Mouse (Mus musculus): ENCODE results near the gene Tagln2.

The Tagln2 gene

DNA sequence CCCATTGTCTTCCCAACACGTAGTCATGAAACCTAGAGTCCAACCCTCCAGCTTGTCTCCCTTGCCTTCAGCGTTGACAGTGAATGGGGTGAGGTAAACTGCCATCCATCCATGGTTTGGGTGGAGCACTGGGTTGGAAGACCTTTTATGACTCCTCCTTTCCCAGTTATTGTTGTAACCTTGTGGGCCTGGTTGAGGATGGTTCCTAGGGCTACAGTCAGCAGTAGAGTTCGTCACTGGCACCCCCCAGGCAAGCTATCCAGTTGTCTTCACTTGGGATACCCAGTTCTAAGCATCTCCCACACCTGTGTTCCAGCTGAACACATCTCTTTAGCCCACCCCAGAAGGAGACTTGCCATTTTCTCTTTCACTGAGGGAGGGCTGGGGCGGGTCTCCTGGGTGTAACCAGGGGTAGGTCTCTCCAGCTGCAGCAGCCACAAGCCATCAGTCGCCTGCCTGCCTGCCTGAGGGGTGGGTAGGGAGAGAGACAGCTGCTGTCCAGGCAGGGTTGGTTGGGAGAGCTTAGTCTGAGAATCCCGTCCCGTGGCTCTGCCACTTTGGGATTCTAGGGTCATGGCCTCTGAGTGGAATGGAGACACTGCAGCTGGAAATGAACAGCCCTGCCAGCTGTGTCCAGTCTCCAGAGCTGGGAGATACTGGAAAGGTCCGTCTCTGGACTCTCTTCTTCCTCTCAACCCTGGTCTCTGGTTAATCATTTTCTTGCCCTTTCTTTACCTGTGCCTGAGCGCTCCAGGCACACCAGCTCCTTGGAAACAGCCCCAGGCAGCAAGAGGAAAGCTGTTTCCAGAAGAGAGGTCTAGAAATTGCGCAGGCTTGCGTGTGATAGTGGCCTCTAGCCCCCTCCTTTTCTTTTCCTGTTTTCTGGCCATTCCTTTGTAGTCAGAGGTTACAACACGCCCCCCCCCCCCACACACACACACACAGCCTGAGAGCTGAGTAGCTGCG is 2.6 kb downstream of the Tagln2 start:
- CTCF ChIA-PET, result no interaction called here

DNA sequence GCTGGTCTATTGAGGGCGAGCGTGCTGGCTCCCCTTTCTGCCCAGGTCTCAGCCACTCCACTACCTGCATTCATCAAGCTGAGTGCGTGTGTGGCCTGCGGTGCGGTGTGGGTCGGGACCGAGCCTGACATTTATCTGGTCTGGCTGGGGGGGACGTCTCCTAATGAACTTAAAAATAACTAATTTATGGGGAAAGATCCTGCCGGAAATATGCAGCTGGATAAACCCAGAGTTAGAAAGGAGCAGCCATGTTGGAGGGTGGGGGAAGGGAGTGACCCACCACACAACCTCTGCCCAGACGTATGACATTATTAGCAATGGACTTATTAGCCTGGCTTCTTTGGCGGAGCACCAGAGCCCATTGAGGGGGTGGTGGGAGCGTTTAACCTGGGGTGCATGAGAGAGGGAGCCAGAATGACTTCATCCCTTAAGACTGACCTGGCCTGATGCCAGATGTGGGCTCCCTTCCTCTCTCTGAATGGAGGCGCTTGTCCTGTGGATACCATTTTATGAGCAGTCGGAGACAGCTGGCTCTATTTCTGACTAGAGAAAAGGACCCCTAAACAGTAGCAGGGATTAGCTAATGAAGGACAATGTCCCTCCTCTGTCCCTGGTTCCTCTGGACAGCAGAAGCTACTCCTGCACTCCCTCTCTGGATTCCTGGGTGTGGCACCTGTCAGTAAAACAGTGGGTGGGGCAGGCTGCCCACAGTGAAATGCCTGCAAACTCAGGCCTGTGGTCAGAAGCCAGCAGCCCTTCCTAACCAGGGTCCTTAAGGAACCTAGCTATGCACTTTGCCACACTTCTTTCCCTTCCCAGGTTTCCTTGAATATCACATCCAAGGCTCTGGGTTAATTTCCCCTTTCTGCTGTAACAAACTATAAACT is 3.5 kb downstream of the Tagln2 start:
- CTCF ChIA-PET, result interaction anchor here (0.5 to 0.6 kb wide), 2 partner anchors 27 to 92 kb away, joined by 3 to 4 read pairs; no protein-coding TSS in a partner anchor

DNA sequence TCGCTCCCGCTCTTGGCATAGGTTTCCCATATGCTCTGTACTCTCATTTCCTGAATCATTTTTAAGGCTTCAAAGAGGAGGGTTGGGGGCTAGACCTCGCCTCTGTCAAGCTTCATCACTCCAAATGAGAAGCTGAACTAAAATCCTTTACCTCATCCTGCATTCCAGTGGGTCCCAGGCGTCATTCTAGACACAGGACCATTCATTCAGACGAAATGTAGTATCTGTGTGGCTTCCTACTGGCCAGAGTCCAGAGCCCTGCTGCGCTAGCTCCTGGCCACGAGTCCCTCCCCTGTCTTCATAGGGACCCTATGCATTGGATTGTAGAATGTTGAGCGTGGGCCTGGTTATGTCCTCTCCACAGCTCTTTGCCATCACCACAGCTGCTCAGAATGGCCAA is 4.9 kb downstream of the Tagln2 start:
- CTCF ChIA-PET, result interaction anchor here (1.0 kb wide), 1 partner anchor 10 kb away, joined by 3 read pairs; no protein-coding TSS in a partner anchor

DNA sequence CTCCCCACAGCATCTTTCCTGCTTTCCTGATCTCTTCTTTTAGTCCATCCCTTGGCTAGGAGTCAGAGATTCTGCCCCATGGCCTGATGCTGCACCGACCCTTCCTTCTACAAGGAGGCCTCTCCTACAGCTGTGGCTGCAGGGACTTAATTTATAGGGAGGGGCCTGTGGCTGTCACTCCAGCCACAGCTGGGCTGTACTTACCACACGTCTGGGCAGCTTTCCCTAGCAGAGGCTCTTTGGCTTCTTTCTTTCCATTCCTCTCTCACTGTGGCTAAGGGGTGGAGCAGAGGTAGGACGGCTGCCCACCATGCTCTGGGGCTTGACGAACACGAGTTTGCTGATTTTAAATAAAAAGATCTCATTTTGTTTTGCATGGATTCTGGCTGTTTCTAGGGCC is 7.2 kb downstream of the Tagln2 start:
- CTCF ChIA-PET, result no interaction called here

DNA sequence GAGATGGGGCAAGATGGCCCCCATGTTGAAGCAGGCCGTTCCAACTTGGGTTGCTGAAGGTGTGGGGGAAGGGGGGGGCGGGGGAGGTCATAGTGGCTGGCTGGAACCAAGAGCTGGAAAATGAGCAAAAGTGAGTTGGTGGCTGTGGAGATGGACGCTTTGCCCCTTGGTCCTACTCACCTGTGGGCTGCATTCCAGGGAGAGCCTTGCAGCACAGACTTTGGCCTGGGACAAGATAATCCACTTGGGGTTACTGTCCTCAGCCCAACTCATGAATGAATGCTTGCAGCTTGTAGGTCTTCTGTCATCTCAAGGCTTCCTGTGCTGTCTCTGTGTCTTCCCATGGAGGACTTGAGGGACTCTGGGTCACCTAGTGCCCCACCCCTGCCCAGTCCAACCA is 7.9 kb downstream of the Tagln2 start:
- CTCF ChIA-PET, result no interaction called here

DNA sequence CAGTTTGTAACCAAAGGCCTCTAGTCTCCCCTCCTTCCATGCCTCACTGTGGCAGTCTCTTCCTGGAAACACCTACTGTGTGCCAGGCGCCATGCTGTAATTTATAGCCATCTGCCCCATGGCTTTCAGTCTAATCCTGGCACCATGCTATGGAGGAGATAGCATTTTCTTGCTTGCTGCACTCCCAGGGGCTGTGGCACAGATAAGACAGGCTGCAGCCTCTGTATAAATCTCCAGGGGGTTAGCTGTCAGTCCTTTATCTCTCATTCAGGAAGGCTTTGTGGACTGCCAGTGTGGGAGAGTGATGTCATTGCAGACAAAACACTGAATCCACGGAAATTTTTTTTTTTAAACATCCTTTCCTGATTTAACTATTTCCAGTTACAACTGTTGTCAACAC is 8.3 kb downstream of the Tagln2 start:
- CTCF ChIA-PET, result no interaction called here

DNA sequence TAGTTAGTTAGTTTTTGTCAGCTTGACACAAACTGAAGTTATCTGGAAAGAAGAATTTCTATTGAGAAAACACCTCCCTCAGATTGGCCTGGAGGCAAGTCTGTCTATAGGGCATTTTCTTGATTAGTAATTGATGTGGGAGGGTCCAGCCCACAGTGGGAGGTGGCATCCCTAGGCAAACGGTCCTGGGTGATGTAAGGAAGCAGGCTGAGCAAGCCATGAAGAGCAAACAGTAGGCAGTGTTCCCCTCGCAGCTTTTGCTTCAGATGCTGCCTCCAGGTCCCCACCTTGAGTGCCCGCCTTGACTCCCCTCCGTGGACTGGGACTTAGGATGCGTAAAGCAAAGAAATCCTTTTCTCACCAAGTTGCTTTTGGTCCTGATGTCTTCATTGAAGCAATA is 9.4 kb downstream of the Tagln2 start:
- CTCF ChIA-PET, result no interaction called here

DNA sequence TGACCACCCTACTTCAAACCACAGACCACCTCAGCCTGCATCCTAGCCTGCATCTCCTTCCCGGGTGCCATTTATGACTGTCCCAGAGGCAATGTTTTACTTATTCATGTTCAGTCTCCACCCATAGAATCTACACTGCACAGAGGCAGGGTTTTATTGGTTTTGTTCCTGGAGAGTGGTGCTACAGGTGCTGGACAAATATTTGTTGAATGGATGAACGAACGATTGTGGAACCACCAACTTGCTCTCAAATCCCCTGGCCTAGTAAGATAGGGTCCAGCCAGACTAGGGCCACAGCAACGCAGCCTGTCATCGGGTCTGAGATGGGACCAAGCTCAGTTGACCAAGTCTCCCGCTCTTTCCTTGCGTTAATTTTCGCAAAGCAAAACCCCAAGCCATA is 10.1 kb downstream of the Tagln2 start:
- CTCF ChIA-PET, result interaction anchor here (0.7 kb wide), 1 partner anchor 20 kb away, joined by 3 read pairs; no protein-coding TSS in a partner anchor

DNA sequence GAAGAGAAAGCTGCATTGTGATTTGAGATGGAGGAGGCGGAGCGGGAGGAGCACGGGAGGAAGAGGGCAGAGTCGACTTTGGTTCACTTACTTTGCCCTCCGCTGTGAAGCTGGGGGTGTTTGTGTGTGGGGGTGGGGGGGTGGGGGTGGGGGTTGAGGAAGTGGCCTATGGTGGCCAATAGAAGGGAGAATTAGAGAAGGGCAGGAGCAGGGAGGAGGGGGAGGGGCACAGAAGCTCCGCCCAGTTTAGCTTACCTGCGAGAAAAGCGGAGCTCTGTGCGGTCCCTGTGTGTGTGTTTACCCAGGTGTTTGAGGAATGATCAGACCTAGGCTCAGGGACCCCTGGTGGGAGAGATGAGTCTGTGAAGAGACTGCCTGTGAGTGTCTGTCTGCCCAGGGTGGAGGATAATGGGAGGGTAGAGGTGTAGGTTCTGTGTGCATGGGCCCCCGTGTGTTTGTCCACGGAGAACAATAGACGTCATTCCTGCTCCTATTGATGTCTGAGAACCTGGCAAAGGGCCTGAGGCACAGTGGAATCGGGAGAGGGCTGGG is 10.7 kb downstream of the Tagln2 start:
- CTCF ChIA-PET, result interaction anchor here (0.7 kb wide), 1 partner anchor 19 kb away, joined by 3 read pairs; no protein-coding TSS in a partner anchor

DNA sequence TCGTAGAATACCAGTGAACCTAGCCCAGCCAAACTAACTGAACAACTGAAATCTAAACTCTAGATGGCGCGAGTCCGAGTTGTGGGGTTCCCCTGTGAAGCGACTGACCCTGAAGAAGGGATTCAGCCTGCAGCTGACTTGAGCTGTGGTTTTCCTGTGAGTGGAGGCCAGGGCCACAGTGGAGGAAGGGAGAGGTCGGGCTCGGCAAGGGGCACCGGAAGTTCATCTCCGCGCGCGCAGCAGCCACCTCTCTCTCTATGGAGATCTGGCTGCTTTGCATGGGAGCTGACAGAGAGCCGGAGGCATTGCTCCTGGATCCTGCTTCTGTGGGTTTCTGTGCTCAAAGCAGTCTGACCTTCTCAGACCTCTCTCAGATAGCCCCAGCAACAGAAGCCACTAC is 13.1 kb downstream of the Tagln2 start:
- CTCF ChIA-PET, result interaction anchor here (0.5 to 1.0 kb wide), 3 partner anchors 11 to 62 kb away, joined by 3 to 24 read pairs (median 9); partner anchors contain the start of gene Slamf9

DNA sequence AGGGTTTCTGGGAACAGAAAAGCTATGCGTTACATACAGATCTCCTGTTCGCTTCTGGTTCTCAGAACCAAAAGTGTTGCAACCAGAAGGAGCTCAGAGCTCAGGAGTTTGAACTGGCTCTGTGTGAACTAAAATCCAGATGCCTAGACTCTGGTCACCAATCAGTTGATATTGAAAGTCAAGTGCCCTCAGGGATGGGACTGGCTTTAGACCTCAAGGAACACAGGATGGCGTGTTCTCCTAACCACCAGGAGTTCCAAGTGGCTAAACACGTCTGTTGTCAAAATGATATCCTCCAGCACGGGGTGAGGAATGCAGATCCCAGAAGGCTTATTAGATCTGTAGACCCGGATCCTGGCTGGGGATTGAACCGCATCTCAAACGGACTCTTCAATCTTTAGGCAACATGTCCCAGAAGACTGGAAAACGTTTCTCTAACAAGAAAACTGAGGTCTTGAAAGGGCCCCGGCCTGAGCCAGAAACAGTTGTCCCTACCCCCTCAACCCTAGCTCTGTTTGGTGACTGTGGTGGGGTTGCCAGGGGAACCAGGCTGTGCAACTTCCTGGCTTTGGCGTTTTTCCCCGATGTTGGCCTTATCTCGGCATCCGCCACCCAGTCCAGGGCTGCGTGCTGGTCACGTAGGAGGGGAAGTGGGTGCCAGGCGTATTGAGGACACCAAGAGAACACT is 13.8 kb downstream of the Tagln2 start:
- CTCF ChIA-PET, result interaction anchor here (0.5 to 1.3 kb wide), 4 partner anchors 10 to 1928 kb away, joined by 3 to 9 read pairs (median 3); partner anchors contain the start of gene Slamf9

DNA sequence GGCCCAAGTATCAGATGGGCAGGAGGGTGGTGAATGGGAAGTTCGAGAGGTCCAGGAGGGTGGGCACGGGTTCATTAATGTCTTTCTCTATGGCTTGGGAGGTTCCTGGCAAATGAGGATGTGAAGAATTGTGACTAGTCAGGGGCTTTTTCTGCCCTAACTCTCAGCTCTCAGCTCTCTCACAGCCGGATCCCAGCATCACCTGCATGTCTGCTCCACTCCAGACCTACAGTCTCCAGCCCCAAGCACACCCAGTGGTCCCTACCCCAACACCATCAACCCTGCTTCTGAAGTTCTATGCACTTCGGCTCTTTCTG is 14.3 kb downstream of the Tagln2 start:
- CTCF ChIA-PET, result interaction anchor here (1.0 to 1.3 kb wide), 2 partner anchors 10 to 1928 kb away, joined by 3 read pairs; no protein-coding TSS in a partner anchor

DNA sequence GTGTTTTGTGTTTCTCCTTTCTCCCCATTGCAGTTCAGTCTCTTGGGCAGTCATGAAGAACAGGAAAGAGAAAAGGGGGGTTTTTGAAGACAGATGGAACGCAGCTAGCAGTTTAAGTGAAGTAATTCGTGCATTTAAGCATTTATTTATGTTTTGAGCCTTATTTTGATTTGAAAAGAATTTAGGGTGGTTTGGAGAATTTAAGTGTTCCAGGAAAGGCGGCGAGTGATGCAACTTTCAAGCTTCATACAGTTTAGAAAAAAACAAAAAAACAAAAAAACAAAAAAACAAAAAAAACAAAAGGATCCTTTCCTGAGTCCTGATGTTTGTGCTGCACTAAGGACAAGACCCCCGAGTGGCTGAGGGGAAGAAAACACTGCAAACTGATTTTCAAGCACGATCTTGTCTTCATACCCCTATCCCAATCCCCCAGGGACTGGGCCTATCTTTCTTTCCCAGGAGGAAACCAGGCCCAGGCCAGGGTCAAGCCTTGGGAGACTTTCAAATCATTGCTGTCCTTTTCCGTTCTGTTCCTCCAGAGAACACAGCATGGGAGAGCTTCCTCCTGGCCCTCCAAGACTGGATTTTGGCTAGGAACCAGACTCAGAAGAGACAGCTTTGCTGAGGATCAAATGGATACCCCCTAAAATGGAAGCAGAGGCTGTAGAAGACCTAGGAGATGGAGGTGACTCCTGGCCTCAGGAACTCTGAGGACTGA is 14.9 kb downstream of the Tagln2 start:
- CTCF ChIA-PET, result interaction anchor here (1.0 to 1.3 kb wide), 4 partner anchors 10 to 1929 kb away, joined by 3 to 4 read pairs (median 3); no protein-coding TSS in a partner anchor

DNA sequence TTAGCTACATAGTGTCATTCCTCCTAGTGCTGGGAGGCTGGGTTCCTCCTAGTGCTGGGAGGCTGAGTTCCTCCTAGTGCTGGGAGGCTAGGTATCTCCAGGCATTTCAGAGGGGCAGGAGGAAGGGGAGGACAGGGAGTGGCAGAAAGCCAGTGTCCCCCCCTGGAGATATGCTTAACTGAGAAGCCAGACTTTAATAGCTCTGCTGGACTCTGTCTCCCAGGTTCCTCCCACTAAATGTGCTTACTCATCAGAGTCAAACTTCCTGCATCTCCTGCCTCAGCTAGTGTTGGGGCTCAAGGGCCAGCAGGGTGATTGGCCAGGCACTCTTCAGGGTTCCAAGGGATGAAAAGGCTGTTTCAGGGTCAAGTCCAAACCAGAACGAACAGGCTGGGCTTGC is 15.5 kb downstream of the Tagln2 start:
- CTCF ChIA-PET, result interaction anchor here (1.1 to 1.2 kb wide), 2 partner anchors 11 to 25 kb away, joined by 3 to 4 read pairs; no protein-coding TSS in a partner anchor

DNA sequence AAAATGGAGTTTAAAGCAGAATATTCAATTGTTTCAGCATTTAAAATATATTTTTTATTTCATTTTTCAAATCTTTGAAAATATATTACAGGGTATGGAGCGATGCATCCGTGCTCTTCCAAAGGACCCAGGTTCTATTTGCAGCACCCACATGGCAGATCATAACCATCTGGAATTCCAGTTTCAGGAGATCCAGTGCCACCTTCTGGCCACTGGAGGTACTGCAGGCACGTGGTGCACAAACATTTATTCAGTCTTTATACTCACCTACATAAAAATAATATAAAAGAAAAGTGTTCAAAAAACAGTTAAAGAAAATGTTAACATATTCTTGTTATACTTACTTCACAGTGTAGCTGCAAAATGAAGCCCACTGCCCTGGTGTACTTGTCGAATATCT is 18.2 kb downstream of the Tagln2 start:
- CTCF ChIA-PET, result no interaction called here

DNA sequence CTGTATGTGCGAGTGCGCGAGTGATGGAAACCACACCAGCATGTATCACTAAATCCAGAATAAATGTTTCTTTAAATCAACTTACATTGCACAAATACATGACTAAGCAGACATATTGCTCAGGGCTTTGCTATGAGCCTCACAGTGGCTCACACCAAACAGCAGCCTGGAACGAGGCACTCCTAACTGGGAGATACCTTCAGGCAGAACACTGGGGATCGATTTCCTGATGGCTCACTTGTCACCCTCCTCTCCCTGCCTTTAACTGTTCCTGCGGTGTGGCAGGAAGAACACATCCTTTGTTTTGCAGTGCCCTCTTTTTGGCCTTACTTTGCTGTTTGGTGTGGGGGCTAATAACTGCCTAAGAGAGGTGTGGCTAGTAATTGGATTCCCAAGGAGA is 19.8 kb downstream of the Tagln2 start:
- CTCF ChIA-PET, result no interaction called here

DNA sequence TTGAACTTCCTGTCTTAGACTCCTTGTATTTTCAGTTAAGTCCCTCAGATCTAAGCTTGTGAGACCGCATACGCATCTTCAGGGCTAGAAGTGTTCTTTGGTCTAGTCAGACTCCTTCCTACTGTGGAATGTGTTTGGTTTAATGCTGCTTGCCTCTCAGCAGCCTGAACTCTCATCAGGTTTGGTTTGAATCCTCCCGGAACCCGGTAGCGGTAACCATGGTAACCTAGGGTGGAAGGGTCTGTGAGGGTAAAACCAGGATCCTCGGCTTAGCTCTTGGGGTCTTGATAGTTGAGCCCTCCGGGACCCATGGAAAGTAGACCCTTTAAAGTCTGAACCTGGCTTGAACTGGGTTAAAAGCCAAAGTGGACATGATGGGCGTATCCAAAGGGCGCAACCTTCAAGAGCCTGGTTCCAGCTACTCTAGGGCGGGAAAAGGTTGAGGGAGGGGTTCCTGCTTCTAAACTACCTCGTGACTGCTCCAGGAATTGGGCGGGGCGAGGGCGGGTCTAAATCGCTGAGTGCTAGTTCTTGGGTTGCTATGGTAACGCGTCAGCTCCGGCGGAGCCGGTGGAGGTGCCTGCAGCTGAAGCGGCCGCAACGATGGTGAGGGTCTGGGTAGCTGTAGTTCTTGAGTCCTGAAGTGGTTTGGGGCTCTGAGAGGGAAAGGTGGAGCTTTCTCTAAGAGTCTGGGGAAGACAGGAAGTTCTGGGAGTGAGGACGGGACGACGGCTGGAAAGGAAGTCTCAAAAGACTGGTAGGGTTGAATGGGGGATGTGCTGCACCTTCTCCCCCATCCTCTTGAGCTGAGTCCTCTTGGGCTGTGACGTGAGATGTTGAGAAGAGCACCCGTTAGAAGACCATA is 21.0 kb downstream of the Tagln2 start, which contains the start of gene Cfap45:
Gene Cfap45 (plus strand): TSS at position 226 of the 865 bp plus-strand sequence.
- CTCF ChIA-PET, result interaction anchor here (0.6 kb wide), 1 partner anchor 47 kb away, joined by 4 read pairs; no protein-coding TSS in a partner anchor

DNA sequence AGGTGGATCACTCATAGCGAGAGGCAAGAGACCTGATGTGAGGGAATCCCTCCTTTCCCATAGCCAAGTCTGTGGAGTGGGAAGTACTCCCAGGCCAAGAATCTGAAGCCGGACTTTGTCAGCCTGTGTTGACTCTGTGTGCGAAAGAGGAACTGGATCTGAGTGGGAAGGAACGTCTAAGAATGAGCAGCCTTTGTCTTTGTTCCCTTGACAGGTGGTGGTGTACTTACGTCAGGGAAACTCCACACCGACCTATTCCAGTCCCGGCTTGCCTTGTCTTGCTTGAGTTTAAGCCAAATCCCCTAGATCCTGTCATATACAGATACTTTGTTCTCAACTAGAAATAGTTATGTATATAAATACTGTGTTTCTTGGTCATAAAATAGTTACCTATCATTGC is 22.7 kb downstream of the Tagln2 start:
- CTCF ChIA-PET, result no interaction called here

DNA sequence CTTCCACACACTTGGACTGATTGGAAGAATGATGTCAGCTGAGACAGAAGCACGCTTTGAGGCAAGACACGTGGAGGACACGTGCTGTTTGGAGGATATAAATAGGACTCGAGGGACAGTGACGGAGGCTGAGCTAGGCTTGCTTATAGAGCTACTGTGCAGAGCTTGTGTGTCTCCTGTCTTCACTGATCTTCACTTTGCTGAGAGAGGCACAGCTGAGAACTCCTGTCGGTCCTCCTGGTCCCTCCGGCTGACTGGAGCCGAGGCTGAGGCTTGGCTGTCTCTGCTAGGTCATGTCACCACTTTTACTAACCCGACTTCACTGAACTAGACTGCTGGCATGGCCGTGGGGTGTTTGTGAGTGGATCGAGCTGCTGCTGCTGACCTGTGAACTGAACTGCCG is 23.9 kb downstream of the Tagln2 start:
- CTCF ChIA-PET, result interaction anchor here (0.8 kb wide), 1 partner anchor 11 kb away, joined by 3 read pairs; no protein-coding TSS in a partner anchor
